Mouse (Mus musculus) retina, embryonic 14.5 days (tissue): ENCODE results near the gene Scfd2.

Experiments
- DNase-seq: peaks from one replicate; pipeline ENCODE4 v3.0.0-alpha.2; 2015; ENCODE audit warnings: low spot score

Scfd2 gene

GRCm38 (mm10) chr5:74201570-74202357 is 329.8 kb downstream of the Scfd2 start:
- no peak for DNase-seq

GRCm38 (mm10) chr5:74200481-74200880 is 331.1 kb downstream of the Scfd2 start:
- no peak for DNase-seq

GRCm38 (mm10) chr5:74199793-74200192 is 331.8 kb downstream of the Scfd2 start:
- no peak for DNase-seq

- no peak for DNase-seq
Observed at GRCm38 (mm10) chr5:74198446-74198845, 333.1 kb downstream of the Scfd2 start.

- DNase-seq: no peak
Observed at GRCm38 (mm10) chr5:74197541-74198330, 333.8 kb downstream of the Scfd2 start.

- DNase-seq: peak; percentile 54
Observed at GRCm38 (mm10) chr5:74196307-74196618, 335.3 kb downstream of the Scfd2 start.

GRCm38 (mm10) chr5:74195614-74196306 is 335.8 kb downstream of the Scfd2 start:
- peak; percentile 50 for DNase-seq

GRCm38 (mm10) chr5:74194841-74195613 is 336.5 kb downstream of the Scfd2 start, which contains the start of gene Rasl11b:
TSS of gene Rasl11b (plus strand) at chr5:74195286.
- peak; percentile 95 for DNase-seq

- no peak for DNase-seq
Observed at GRCm38 (mm10) chr5:74194027-74194840, 337.3 kb downstream of the Scfd2 start.

GRCm38 (mm10) chr5:74193626-74194025 is 337.9 kb downstream of the Scfd2 start:
- no peak for DNase-seq

GRCm38 (mm10) chr5:74193008-74193407 is 338.6 kb downstream of the Scfd2 start:
- DNase-seq: no peak

GRCm38 (mm10) chr5:74190911-74191310 is 340.6 kb downstream of the Scfd2 start:
- DNase-seq: no peak

GRCm38 (mm10) chr5:74190161-74190491 is 341.4 kb downstream of the Scfd2 start:
- DNase-seq: no peak

GRCm38 (mm10) chr5:74189484-74190160 is 341.9 kb downstream of the Scfd2 start:
- no peak for DNase-seq

GRCm38 (mm10) chr5:74188886-74189285 is 342.7 kb downstream of the Scfd2 start:
- no peak for DNase-seq

GRCm38 (mm10) chr5:74188076-74188475 is 343.5 kb downstream of the Scfd2 start:
- DNase-seq: no peak

- no peak for DNase-seq
Observed at GRCm38 (mm10) chr5:74184607-74185006, 347.0 kb downstream of the Scfd2 start.

GRCm38 (mm10) chr5:74183118-74183517 is 348.4 kb downstream of the Scfd2 start:
- DNase-seq: no peak

- DNase-seq: peak; percentile 32
Observed at GRCm38 (mm10) chr5:74180216-74180615, 351.3 kb downstream of the Scfd2 start.

GRCm38 (mm10) chr5:74175526-74176270 is 355.9 kb downstream of the Scfd2 start:
- no peak for DNase-seq
